Mouse (Mus musculus): ENCODE data around the gene Cwc22.

Gene Cwc22

DNA sequence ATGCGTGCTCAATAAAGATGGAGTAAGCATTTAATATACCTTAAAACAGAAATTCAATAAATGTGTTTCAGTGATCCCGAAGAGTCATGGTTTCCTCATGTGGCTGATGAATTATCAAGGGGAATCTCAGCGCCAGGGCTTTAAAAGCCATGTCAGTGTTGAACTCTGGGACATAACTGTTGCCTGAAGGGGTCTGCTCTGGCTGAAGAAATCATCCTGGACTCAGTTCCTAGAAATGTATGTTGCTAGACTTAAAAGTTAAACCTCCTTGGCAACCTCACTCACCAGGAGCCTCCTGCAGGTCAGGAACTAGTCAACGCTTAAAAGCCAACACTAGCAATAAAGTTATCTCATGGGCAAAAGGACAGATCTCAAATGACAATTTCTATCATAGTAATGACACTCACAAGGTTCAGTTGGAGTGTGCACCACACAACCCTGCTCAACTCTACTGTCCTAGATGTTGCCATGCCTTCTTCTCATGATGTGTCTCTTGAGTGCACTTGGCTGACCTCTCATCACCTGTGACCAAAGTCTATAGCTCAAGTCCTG is 76.4 kb downstream of the Cwc22 start:
- no peak for TF ChIP-seq CTCF (conservative IDR thresholded peaks at IDR 0.05; ENCODE audit: low read length)
- TF ChIP-seq NANOG (IDR thresholded peaks at IDR 0.05; ENCODE audit: borderline replicate concordance, low read length), result no peak
- TF ChIP-seq POU5F1 (IDR thresholded peaks at IDR 0.05; ENCODE audit: borderline replicate concordance, low read length), result no peak
- no peak overlapping the region for H3K4me3 ChIP-seq (replicated peaks; ENCODE audit: low read length)
- H3K4me1 ChIP-seq (replicated peaks; ENCODE audit: low read depth, low read length), result no peaks in the 10 kb centered on the region
- H3K27me3 ChIP-seq (ENCODE audit: insufficient read depth, low read length), result no peaks in the 10 kb centered on the region
- no peaks in the 10 kb centered on the region for H3K36me3 ChIP-seq (ENCODE audit: insufficient read depth, low read length)
- no peaks in the 10 kb centered on the region for H3K9me3 ChIP-seq (ENCODE audit: low read length)

DNA sequence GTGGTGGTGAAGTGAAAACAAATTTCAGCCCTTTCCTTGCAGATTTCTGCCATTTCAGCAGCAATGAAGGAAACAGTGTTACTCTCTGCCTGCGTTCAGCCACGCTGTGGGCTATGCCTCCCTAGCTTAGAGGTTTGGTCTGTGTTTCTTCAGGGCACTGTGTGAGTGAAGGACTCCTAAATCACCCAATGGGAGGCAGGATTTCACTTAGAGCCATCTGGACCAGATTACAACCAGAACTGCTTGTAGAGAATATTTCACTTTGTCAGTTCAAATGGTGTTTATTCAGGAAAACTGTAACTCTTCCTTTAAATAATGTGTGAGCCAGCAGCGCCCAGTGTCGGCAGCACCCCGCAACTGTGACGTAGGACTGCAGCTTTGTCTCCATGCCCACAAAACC is 82.2 kb downstream of the Cwc22 start:
- Histone ChIP-seq H3K4me3 (replicated peaks; ENCODE audit: low read length) (no peak overlapping the region), H3K9me3 (ENCODE audit: low read length) (peaks cover 18% of the 10 kb centered on the region; the same call in 1 of the 2 replicates), H3K27me3 (ENCODE audit: insufficient read depth, low read length) (no peaks in the 10 kb centered on the region), H3K4me1 (replicated peaks; ENCODE audit: low read depth, low read length) (no peaks in the 10 kb centered on the region), H3K36me3 (ENCODE audit: insufficient read depth, low read length) (no peaks in the 10 kb centered on the region)
- TF ChIP-seq CTCF (conservative IDR thresholded peaks at IDR 0.05; ENCODE audit: low read length) (no peak), NANOG (IDR thresholded peaks at IDR 0.05; ENCODE audit: borderline replicate concordance, low read length) (no peak), POU5F1 (IDR thresholded peaks at IDR 0.05; ENCODE audit: borderline replicate concordance, low read length) (no peak)

DNA sequence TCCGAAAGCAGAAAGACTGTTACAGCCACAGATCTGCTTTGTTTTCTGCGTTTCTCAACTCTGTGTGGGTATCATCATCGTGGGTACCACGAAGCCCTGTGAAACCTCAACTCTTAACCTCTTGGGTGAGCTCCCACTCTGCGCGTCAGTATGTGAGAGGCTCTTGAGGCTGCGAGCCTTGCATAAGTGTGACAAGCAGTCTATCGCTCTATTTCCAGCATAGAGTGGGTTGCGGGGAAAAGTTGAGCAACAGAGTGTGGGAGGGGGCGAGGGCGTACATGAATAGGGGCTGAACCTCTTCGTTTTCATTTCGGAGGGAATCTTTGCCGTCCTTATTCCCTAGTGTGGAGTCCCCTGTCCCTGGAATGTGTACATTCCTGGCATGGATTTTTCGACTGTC is 82.7 kb downstream of the Cwc22 start:
- no peaks in the 10 kb centered on the region for H3K27me3 ChIP-seq (ENCODE audit: insufficient read depth, low read length)
- TF ChIP-seq POU5F1 (IDR thresholded peaks at IDR 0.05; ENCODE audit: borderline replicate concordance, low read length) (no peak), CTCF (conservative IDR thresholded peaks at IDR 0.05; ENCODE audit: low read length) (no peak), NANOG (IDR thresholded peaks at IDR 0.05; ENCODE audit: borderline replicate concordance, low read length) (no peak)
- no peak overlapping the region for H3K4me3 ChIP-seq (replicated peaks; ENCODE audit: low read length)
- H3K4me1 ChIP-seq (replicated peaks; ENCODE audit: low read depth, low read length), result no peaks in the 10 kb centered on the region
- H3K36me3 ChIP-seq (ENCODE audit: insufficient read depth, low read length), result no peaks in the 10 kb centered on the region
- H3K9me3 ChIP-seq (ENCODE audit: low read length), result peaks cover 18% of the 10 kb centered on the region; the same call in 1 of the 2 replicates

DNA sequence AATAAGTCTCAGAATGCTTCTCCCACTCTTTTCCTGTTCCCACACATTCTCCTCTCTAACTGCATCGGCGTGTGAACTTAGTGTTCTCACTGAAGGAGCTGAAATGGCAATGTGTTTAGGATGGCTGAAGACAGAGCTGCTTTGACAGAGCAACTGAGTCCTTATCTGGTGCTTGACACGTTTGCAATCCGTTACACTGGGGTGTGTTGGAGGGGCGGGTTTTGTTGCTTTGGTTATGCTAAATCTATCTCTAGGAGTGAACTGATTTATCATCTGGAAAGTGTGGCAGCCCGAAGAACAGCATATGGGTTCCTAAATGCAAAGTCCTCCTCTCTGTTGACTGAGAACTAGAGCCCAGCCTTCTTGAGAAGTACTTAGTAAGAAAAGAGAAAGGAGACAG is 104.7 kb downstream of the Cwc22 start:
- H3K4me3 ChIP-seq (replicated peaks; ENCODE audit: low read length), result no peak overlapping the region
- H3K27me3 ChIP-seq (ENCODE audit: insufficient read depth, low read length), result peaks cover 3% of the 10 kb centered on the region; the same call in 1 of the 2 replicates
- no peaks in the 10 kb centered on the region for H3K36me3 ChIP-seq (ENCODE audit: insufficient read depth, low read length)
- no peaks in the 10 kb centered on the region for H3K4me1 ChIP-seq (replicated peaks; ENCODE audit: low read depth, low read length)
- H3K9me3 ChIP-seq (ENCODE audit: low read length), result peaks cover 10% of the 10 kb centered on the region
- TF ChIP-seq CTCF (conservative IDR thresholded peaks at IDR 0.05; ENCODE audit: low read length) (no peak), POU5F1 (IDR thresholded peaks at IDR 0.05; ENCODE audit: borderline replicate concordance, low read length) (no peak), NANOG (IDR thresholded peaks at IDR 0.05; ENCODE audit: borderline replicate concordance, low read length) (no peak)

DNA sequence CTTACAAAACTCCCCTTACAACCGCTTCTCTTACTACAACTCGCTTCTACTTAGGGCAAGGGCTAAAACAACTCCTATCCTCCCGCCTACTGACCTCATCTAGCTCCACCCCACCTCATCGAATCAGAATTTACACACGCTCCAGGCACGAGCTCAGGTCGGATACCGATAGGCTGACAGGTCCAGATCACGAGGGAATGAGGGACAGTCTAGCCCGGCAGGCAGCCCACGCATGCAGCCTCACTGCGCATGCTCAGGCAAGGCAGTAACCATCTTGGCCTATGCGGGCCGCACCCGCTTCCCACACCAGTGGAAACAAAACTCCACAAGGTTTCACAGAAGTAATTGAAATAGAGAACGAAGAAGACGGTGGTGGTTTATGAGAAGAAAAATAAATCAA is 106.6 kb downstream of the Cwc22 start:
- TF ChIP-seq POU5F1 (IDR thresholded peaks at IDR 0.05; ENCODE audit: borderline replicate concordance, low read length), result no peak
- TF ChIP-seq CTCF (conservative IDR thresholded peaks at IDR 0.05; ENCODE audit: low read length), result no peak
- no peak for TF ChIP-seq NANOG (IDR thresholded peaks at IDR 0.05; ENCODE audit: borderline replicate concordance, low read length)
- Histone ChIP-seq H3K4me1 (replicated peaks; ENCODE audit: low read depth, low read length) (no peaks in the 10 kb centered on the region), H3K9me3 (ENCODE audit: low read length) (peaks cover 10% of the 10 kb centered on the region), H3K4me3 (replicated peaks; ENCODE audit: low read length) (no peak overlapping the region), H3K27me3 (ENCODE audit: insufficient read depth, low read length) (peaks cover 3% of the 10 kb centered on the region; the same call in 1 of the 2 replicates), H3K36me3 (ENCODE audit: insufficient read depth, low read length) (no peaks in the 10 kb centered on the region)

DNA sequence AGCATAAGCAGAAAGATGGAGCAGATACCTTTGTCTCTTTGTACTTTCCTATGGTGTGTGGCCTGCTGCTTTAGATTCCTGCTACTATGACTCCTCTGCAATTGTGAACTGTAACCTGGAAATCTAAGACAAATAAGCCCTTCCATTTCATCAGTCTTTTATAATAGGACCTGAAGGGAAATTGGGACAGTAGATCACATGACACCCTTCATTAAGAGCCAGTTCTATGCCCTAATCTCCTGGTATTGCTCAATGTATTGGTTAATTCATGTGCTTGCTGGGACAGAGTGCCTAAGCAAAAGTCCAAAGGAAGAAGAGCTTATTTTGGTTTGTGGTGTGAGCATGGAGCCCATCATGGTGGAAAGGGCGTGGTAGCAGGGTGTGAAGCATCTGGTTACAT is 107.5 kb downstream of the Cwc22 start:
- no peaks in the 10 kb centered on the region for H3K36me3 ChIP-seq (ENCODE audit: insufficient read depth, low read length)
- H3K4me3 ChIP-seq (replicated peaks; ENCODE audit: low read length), result no peak overlapping the region
- H3K4me1 ChIP-seq (replicated peaks; ENCODE audit: low read depth, low read length), result no peaks in the 10 kb centered on the region
- peaks cover 10% of the 10 kb centered on the region for H3K9me3 ChIP-seq (ENCODE audit: low read length)
- no peak for TF ChIP-seq CTCF (conservative IDR thresholded peaks at IDR 0.05; ENCODE audit: low read length)
- no peak for TF ChIP-seq NANOG (IDR thresholded peaks at IDR 0.05; ENCODE audit: borderline replicate concordance, low read length)
- TF ChIP-seq POU5F1 (IDR thresholded peaks at IDR 0.05; ENCODE audit: borderline replicate concordance, low read length), result no peak
- H3K27me3 ChIP-seq (ENCODE audit: insufficient read depth, low read length), result peaks cover 3% of the 10 kb centered on the region; the same call in 1 of the 2 replicates

DNA sequence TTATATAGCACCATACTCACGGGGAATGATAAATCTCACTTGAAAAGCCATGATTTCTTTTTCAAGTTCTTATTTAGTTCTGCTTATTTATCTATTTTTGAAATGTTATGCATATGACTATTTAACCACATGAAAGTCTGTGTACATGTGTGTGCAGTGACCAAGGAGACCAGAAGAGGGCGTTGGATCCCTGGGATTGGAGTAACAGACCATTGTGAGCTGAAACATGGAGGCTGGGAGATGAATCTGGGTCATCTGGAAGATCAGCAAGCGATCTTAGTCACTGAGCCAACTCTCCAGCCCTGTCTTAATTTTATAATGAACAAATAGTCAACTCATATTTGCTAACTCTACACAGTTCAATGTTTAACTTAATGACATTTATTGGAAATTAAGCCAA is 110.4 kb downstream of the Cwc22 start:
- no peaks in the 10 kb centered on the region for H3K9me3 ChIP-seq (ENCODE audit: low read length)
- peaks cover 1% of the 10 kb centered on the region; the same call in 1 of the 2 replicates for H3K27me3 ChIP-seq (ENCODE audit: insufficient read depth, low read length)
- H3K36me3 ChIP-seq (ENCODE audit: insufficient read depth, low read length), result no peaks in the 10 kb centered on the region
- TF ChIP-seq CTCF (conservative IDR thresholded peaks at IDR 0.05; ENCODE audit: low read length) (peak; percentile 32), NANOG (IDR thresholded peaks at IDR 0.05; ENCODE audit: borderline replicate concordance, low read length) (no peak)
- no peak overlapping the region for H3K4me3 ChIP-seq (replicated peaks; ENCODE audit: low read length)
- no peaks in the 10 kb centered on the region for H3K4me1 ChIP-seq (replicated peaks; ENCODE audit: low read depth, low read length)
